Mouse (Mus musculus) spleen, adult 2 months (tissue): ENCODE measurements around the gene Fem1b.

Experiments used
- CTCF ChIP-seq: fragments of 200-500 bp; IDR thresholded peaks from 2 replicates; pipeline ENCODE4 v1.5.1; 2011; ENCODE audit warnings: mild to moderate bottlenecking, inconsistent platforms; ENCODE audit not compliant: insufficient read depth, insufficient read length, insufficient replicate concordance; ENCODE audit errors: extremely low read depth
- POLR2A ChIP-seq: fragments of 200-500 bp; IDR thresholded peaks from 2 replicates; pipeline ENCODE4 v1.6.1; 2011; ENCODE audit warnings: low read depth, low read length, inconsistent platforms

DNA sequence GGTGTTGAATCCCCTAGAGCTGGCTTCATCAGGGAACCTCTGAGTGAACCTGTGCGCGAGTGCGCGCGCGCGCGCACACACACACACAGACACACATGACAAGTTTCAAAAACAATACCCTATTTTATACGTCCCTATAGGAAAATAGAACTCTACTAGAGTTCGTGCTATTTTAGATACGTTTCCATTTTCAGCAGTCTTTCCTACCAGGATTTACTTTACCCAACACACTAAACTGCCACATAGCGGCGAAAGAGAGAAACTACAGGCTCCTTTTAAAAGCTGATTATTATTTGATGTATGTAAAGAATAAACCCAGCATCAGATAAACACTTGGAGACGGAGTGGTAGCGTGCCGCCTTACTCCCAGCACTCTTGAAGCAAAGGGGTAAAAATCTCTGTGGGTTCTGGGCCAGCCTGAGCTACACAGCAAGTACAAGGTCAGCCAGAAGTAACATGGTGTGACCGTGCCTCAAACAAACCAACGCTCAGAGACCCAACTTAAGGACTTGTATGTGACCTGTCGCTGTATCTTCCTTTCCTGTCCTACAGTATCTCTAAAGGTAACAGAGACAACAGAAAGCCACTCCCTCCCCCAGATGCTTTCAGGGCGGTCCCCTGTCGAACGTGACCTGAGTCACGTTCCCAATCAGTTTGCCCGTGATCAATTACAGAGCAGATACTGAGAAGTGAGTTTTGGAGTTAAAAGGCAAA lies 16.4 kb upstream of the Fem1b start:
- TF ChIP-seq CTCF (no peak), POLR2A (no peak)
